Mouse (Mus musculus): Measurements from ENCODE around the gene Iqgap2. TPM values are rescaled to one million over a fixed set of nuclear protein-coding genes. Genes with fewer than 3 reads are reported as not detected.

The Iqgap2 gene
- polyA plus RNA-seq, 1 experiment from 2014 or later = 16.6 TPM

- Histone ChIP-seq H3K4me2 (replicated peaks) (no peak overlapping the region), H3K27me3 (no peaks in the 10 kb centered on the region), H3K9ac (no peak overlapping the region), H3K36me3 (no peaks in the 10 kb centered on the region), H3K27ac (no peak overlapping the region), H3K4me1 (no peaks in the 10 kb centered on the region), H3K9me3 (no peaks in the 10 kb centered on the region), H3K4me3 (no peak overlapping the region)
- no peak for ATAC-seq (ENCODE audit: insufficient number of reproducible peaks, insufficient read depth, low FRiP score, low TSS enrichment)
- 90% methylated on average over 2 of the region's 2 CpGs for WGBS
Observed at GRCm38 (mm10) chr13:95797530-95797929, 94.2 kb downstream of the Iqgap2 start.

- Histone ChIP-seq H3K9me3 (no peaks in the 10 kb centered on the region), H3K4me2 (replicated peaks) (no peak overlapping the region), H3K36me3 (no peaks in the 10 kb centered on the region), H3K4me1 (0 out of 2 replicates have a peak, but pooled peaks cover 3% of the 10 kb centered on the region), H3K27me3 (no peaks in the 10 kb centered on the region), H3K4me3 (no peak overlapping the region), H3K9ac (no peak overlapping the region), H3K27ac (no peak overlapping the region)
- ATAC-seq (ENCODE audit: insufficient number of reproducible peaks, insufficient read depth, low FRiP score, low TSS enrichment) = no peak
- WGBS = 77% methylated on average over 8 of the region's 8 CpGs
Observed at GRCm38 (mm10) chr13:95794346-95794745, 97.4 kb downstream of the Iqgap2 start.

GRCm38 (mm10) chr13:95790883-95791282 lies 100.8 kb downstream of the Iqgap2 start:
- WGBS = 78% methylated on average over 6 of the region's 6 CpGs

GRCm38 (mm10) chr13:95788631-95789376 lies 102.9 kb downstream of the Iqgap2 start:
- H3K4me3 ChIP-seq = no peak overlapping the region
- no peaks in the 10 kb centered on the region for H3K9me3 ChIP-seq
- 69% methylated on average over 10 of the region's 10 CpGs for WGBS
- no peak overlapping the region for H3K9ac ChIP-seq
- H3K27me3 ChIP-seq = no peaks in the 10 kb centered on the region
- no peak for ATAC-seq (ENCODE audit: insufficient number of reproducible peaks, insufficient read depth, low FRiP score, low TSS enrichment)
- peaks cover 24% of the 10 kb centered on the region for H3K4me1 ChIP-seq
- no peaks in the 10 kb centered on the region for H3K36me3 ChIP-seq
- no peak overlapping the region for H3K4me2 ChIP-seq (replicated peaks)
- H3K27ac ChIP-seq = no peak overlapping the region

More at GRCm38 (mm10) chr13:95790883-95791282, 100.8 kb downstream of the Iqgap2 start:
- no peak for ATAC-seq (ENCODE audit: insufficient number of reproducible peaks, insufficient read depth, low FRiP score, low TSS enrichment)
- Histone ChIP-seq H3K36me3 (no peaks in the 10 kb centered on the region), H3K9ac (no peak overlapping the region), H3K27me3 (no peaks in the 10 kb centered on the region), H3K9me3 (no peaks in the 10 kb centered on the region), H3K27ac (no peak overlapping the region), H3K4me3 (no peak overlapping the region), H3K4me1 (0 out of 2 replicates have a peak, but pooled peaks cover 10% of the 10 kb centered on the region), H3K4me2 (replicated peaks) (no peak overlapping the region)

- Histone ChIP-seq H3K27me3 (no peaks in the 10 kb centered on the region), H3K9me3 (no peaks in the 10 kb centered on the region), H3K4me2 (replicated peaks) (no peak overlapping the region), H3K9ac (no peak overlapping the region), H3K4me1 (peaks cover 57% of the 10 kb centered on the region), H3K36me3 (no peaks in the 10 kb centered on the region), H3K27ac (no peak overlapping the region), H3K4me3 (no peak overlapping the region)
- no peak for ATAC-seq (ENCODE audit: insufficient number of reproducible peaks, insufficient read depth, low FRiP score, low TSS enrichment)
- 63% methylated on average over 2 of the region's 2 CpGs for WGBS
Observed at GRCm38 (mm10) chr13:95782969-95783332, 108.8 kb downstream of the Iqgap2 start.

- H3K27me3 ChIP-seq = no peaks in the 10 kb centered on the region
- no peak overlapping the region for H3K9ac ChIP-seq
- no peaks in the 10 kb centered on the region for H3K36me3 ChIP-seq
- no peak for ATAC-seq (ENCODE audit: insufficient number of reproducible peaks, insufficient read depth, low FRiP score, low TSS enrichment)
- no peak overlapping the region for H3K4me3 ChIP-seq
- WGBS = 57% methylated on average over 15 of the region's 15 CpGs
- peaks cover 60% of the 10 kb centered on the region for H3K4me1 ChIP-seq
- H3K27ac ChIP-seq = no peak overlapping the region
- no peaks in the 10 kb centered on the region for H3K9me3 ChIP-seq
- no peak overlapping the region for H3K4me2 ChIP-seq (replicated peaks)
Observed at GRCm38 (mm10) chr13:95782311-95782968, 109.3 kb downstream of the Iqgap2 start.

GRCm38 (mm10) chr13:95780038-95780437 lies 111.7 kb downstream of the Iqgap2 start:
- no peaks in the 10 kb centered on the region for H3K27me3 ChIP-seq
- H3K36me3 ChIP-seq = no peaks in the 10 kb centered on the region
- H3K9me3 ChIP-seq = no peaks in the 10 kb centered on the region
- 60% methylated on average over 7 of the region's 7 CpGs for WGBS
- no peak overlapping the region for H3K9ac ChIP-seq
- ATAC-seq (ENCODE audit: insufficient number of reproducible peaks, insufficient read depth, low FRiP score, low TSS enrichment) = no peak
- no peak overlapping the region for H3K27ac ChIP-seq
- H3K4me3 ChIP-seq = no peak overlapping the region
- H3K4me2 ChIP-seq (replicated peaks) = no peak overlapping the region
- H3K4me1 ChIP-seq = peaks cover 53% of the 10 kb centered on the region

- H3K36me3 ChIP-seq = no peaks in the 10 kb centered on the region
- H3K27ac ChIP-seq = no peak overlapping the region
- no peak for ATAC-seq (ENCODE audit: insufficient number of reproducible peaks, insufficient read depth, low FRiP score, low TSS enrichment)
- no peaks in the 10 kb centered on the region for H3K27me3 ChIP-seq
- peaks cover 46% of the 10 kb centered on the region for H3K4me1 ChIP-seq
- no peak overlapping the region for H3K9ac ChIP-seq
- WGBS = 59% methylated on average over 8 of the region's 8 CpGs
- 0 out of 2 replicates have a peak overlapping the region, but pooled peaks have one; percentile 16 for H3K4me2 ChIP-seq (replicated peaks)
- no peaks in the 10 kb centered on the region for H3K9me3 ChIP-seq
- no peak overlapping the region for H3K4me3 ChIP-seq
Observed at GRCm38 (mm10) chr13:95779261-95779660, 112.5 kb downstream of the Iqgap2 start.

GRCm38 (mm10) chr13:95778761-95779161 lies 113.0 kb downstream of the Iqgap2 start:
- H3K4me1 ChIP-seq = peaks cover 46% of the 10 kb centered on the region
- H3K4me3 ChIP-seq = no peak overlapping the region

GRCm38 (mm10) chr13:95777651-95778391 lies 113.9 kb downstream of the Iqgap2 start:
- WGBS = 80% methylated on average over 5 of the region's 5 CpGs
- no peaks in the 10 kb centered on the region for H3K36me3 ChIP-seq
- H3K27me3 ChIP-seq = no peaks in the 10 kb centered on the region
- no peak overlapping the region for H3K4me3 ChIP-seq
- no peak overlapping the region for H3K9ac ChIP-seq
- 0 out of 2 replicates have a peak overlapping the region, but pooled peaks have one; percentile 52 for H3K27ac ChIP-seq
- no peak for ATAC-seq (ENCODE audit: insufficient number of reproducible peaks, insufficient read depth, low FRiP score, low TSS enrichment)
- H3K4me1 ChIP-seq = peaks cover 46% of the 10 kb centered on the region
- H3K9me3 ChIP-seq = no peaks in the 10 kb centered on the region
- no peak overlapping the region for H3K4me2 ChIP-seq (replicated peaks)

More at GRCm38 (mm10) chr13:95778761-95779161, 113.0 kb downstream of the Iqgap2 start:
- Histone ChIP-seq H3K9ac (no peak overlapping the region), H3K36me3 (no peaks in the 10 kb centered on the region), H3K4me2 (replicated peaks) (peak overlapping the region; percentile 16; the same call in 1 of the 2 replicates), H3K27me3 (no peaks in the 10 kb centered on the region), H3K9me3 (no peaks in the 10 kb centered on the region), H3K27ac (peak overlapping the region; percentile 52; the same call in 1 of the 2 replicates)
- 16% methylated on average over 9 of the region's 9 CpGs for WGBS
- peak; percentile 76 for ATAC-seq (ENCODE audit: insufficient number of reproducible peaks, insufficient read depth, low FRiP score, low TSS enrichment)

GRCm38 (mm10) chr13:95777237-95777636 lies 114.5 kb downstream of the Iqgap2 start:
- peaks cover 46% of the 10 kb centered on the region for H3K4me1 ChIP-seq
- no peaks in the 10 kb centered on the region for H3K36me3 ChIP-seq
- no peak overlapping the region for H3K4me2 ChIP-seq (replicated peaks)
- 22% methylated on average over 2 of the region's 2 CpGs for WGBS
- no peak overlapping the region for H3K4me3 ChIP-seq
- no peak for ATAC-seq (ENCODE audit: insufficient number of reproducible peaks, insufficient read depth, low FRiP score, low TSS enrichment)
- H3K27ac ChIP-seq = no peak overlapping the region
- no peaks in the 10 kb centered on the region for H3K9me3 ChIP-seq
- H3K27me3 ChIP-seq = no peaks in the 10 kb centered on the region
- no peak overlapping the region for H3K9ac ChIP-seq

Data from embryonic facial prominence, embryonic 12.5 days (tissue).